Mouse (Mus musculus): Measurements from ENCODE around the gene Crhr1.

DNA sequence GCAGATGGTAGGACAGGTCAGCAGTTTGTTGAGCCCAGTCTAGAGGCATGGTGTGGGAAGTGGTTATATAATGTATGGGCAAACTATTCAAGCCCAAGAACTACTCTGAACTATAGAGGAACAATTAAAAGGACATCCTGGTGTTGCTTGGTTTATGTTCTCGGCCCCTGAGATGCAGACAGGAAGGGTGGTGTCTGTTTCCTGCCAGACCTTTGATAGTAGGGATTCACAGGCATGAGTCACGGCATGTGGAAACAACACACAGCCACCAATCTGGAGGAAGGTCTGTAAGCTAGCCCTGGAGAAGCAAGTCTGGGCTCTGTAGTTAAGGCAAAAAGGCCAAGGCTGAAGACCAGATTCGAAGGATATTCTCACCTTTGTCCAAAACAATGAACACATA lies 70.6 kb downstream of the Crhr1 start:
- TF ChIP-seq CTCF (IDR thresholded peaks at IDR 0.05; ENCODE audit: borderline replicate concordance, insufficient read depth, low read length), result no peak
- TF ChIP-seq POLR2A (IDR thresholded peaks at IDR 0.05; ENCODE audit: low read depth, low read length), result no peak
